Mouse (Mus musculus) left cerebral cortex, postnatal 36 days (tissue): ENCODE measurements around the gene Mrpl30. TPM values are rescaled to one million over a fixed set of nuclear protein-coding genes. Genes with fewer than 3 reads are reported as not detected.

Experiments
- DNase-seq, 2 experiments: peaks; one replicate each; pipeline ENCODE4 v3.0.0; 2021 to 2022; ENCODE audit warnings: low spot score in 2 of 2, mixed read lengths in 1 of 2
- intact Hi-C: fragments of 180-260 bp; cut with DNase I; formaldehyde crosslinking; loops from one replicate; pipeline ENCODE4 v1.15.1; 2025
- total RNA-seq, 2 experiments: library from RNA; stranded (reverse); gene quantifications; 2 replicates each; pipeline ENCODE4 v1.2.3; 2021

The Mrpl30 gene
- total RNA-seq, 2 experiments from 2014 or later: 125 to 137 TPM

DNA sequence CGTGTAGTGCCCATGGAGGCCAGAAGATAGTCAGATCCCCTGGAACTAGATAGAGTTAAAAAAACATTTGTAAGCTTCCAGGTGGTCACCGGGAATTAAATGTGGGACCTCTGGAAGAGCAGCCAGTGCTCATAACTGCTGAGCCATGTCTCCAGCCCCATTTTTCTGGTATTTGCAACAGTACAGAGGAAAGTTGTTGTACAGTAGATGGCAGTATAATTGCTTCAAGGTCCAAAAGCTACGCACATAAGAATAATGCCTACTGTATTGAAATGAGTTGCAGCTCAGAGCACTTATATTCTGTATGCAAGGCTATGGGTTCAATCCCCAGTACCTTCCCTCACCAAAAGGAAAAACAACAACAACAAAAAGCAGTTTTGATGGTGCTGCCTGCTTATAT lies 1.1 kb downstream of the Mrpl30 start:
- DNase-seq: no peak
- intact Hi-C loops: loop anchor here (2.0 kb wide), 2 partner anchors 27 to 105 kb away; partner anchors contain the start of gene Txndc9

DNA sequence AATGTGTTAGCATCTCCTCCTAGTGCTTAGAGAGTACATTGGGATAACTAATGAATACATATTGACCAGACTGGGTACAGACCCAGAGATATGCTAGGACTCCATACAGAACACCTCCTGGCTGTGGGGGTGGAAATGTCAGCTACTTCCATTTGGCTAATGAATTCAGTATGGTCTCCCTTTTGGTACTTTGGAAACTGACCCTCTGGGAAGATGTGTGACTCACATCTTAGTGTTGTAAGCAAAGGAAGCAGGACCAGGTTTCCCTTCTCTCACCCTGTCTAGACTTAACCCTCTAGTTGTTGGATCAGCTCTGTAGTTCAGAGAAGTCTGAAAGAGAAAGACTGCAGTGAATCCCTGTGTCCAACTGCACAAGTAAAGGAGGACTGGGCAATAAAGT lies 4.3 kb downstream of the Mrpl30 start:
- intact Hi-C loops: no loop called here

DNA sequence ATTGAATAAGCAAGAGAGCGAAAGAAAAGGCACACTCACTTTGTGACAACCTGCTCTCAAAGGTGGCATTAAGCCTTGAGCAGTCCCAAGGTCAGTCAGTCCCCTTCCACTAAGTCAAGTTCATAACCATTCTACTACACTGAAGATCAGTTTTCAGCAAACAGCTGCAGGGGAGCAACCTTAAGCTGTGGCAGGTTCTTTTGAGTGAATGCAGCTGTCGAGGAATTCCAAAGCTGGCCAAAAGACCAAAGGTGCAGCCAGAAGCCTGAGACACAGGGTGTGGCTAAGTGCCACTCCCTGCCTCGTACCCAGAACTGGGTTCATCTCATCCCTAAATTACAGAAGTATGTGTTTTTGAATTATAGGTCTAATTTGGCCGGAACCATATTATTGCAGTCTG lies 9.5 kb downstream of the Mrpl30 start:
- intact Hi-C loops: no loop called here
- DNase-seq: no peak

More for the DNA sequence above, 4.3 kb downstream of the Mrpl30 start:
- no peak for DNase-seq

DNA sequence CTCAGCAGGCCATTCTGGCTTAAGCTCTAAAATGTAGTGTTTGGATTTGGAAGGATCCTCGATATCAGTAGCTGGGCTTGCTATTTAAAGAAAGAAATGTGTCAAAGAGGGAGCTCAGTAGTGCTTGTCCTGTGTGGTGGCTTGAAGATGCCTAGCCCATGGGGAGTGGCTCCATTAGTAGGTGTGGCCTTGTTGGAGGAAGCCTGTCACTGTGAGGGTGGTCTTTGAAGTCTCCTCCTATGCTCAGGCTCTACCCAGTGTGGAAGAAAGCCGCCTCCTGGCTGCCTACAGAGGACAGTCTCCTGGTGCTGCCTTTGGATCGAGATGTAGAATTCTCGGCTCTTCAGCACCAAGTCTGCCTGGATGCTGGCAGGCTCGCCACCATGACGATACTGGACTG lies 10.0 kb downstream of the Mrpl30 start:
- intact Hi-C loops: no loop called here
- DNase-seq: no peak

DNA sequence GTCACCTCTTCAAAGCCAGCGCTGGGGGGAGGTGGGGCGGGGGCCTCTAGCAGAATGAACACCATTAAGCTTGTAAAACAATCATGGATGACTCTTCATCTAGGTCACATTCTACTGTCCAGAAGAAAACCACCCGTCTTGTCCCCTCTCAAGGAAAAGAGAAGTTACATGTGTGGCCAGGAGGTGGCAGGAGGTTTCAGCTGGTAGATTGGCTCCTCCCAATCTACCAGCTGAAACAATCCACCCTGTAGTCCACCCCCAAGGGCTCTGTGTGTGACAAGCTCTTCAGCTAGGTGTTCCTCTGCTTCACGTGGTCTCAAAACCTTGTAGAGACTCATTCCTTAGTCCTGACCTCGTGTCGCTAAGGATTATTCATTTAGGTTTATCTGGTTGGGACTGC lies 12.9 kb downstream of the Mrpl30 start:
- intact Hi-C loops: loop anchor here (2.0 kb wide), 1 partner anchor 84 kb away; no protein-coding TSS in a partner anchor
- DNase-seq: no peak

DNA sequence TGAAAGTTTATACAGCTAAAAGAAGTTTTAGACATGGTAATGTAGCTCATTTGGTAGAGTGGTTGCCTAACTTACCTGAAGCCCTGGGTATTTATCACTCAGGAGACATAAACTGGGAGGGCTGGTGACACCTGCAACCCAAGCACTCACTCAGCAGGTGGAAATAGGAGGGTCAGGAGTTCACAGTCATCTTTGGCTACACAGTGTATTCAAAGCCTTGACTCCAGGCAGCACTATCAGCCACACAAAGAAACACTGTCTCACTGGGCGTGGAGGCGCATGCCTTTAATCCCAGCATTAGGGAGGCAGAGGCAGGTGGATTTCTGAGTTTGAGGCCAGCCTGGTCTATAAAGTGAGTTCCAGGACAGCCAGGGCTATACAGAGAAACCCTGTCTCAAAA lies 22.5 kb downstream of the Mrpl30 start:
- DNase-seq: no peak
- intact Hi-C loops: no loop called here

DNA sequence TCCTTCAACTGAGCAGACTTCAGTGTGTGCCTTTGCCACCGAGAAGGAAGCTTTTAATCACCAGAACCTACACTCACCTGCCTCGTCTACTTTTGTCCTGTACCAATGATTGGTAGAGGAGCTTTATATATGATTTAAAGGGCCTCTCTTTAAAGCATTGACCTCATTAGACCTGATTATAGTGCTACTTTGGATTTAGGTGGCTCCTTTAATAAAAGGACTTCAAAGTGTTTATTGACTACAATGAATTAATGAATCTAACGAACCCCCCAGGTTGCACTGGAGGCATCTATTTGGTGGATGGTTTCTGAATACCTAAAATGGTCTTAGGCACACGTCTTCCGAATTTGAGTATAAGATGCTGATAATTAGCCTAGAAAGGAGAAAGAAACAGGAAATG lies 26.1 kb downstream of the Mrpl30 start, which contains the start of gene Lyg2:
Lyg2 (minus strand) TSS at position 101 of the 400 bp plus-strand sequence.
- no peak for DNase-seq
- intact Hi-C loops: loop anchor here (5.0 kb wide), 1 partner anchor 66 kb away; no protein-coding TSS in a partner anchor

DNA sequence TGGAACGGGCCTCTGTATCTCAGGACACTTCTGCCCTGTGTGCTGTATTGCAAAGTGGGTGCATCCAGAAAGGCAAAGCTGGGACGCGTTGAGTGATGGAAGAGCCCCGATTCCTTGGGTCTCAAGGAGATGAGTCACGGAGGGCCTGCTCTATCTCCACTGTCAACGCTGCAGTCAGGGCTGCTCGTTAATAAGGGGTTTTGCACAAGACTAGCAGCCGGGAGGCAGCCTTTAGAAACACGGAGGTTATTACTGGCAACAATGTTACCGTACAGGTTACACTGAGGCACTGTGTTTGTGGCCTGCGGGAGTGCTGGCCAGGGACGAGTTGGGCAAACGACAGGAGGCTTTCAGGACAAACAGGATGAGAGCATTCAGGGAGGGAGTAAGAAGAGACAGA lies 27.4 kb downstream of the Mrpl30 start:
- intact Hi-C loops: loop anchor here (5.0 kb wide), 1 partner anchor 65 kb away; no protein-coding TSS in a partner anchor

DNA sequence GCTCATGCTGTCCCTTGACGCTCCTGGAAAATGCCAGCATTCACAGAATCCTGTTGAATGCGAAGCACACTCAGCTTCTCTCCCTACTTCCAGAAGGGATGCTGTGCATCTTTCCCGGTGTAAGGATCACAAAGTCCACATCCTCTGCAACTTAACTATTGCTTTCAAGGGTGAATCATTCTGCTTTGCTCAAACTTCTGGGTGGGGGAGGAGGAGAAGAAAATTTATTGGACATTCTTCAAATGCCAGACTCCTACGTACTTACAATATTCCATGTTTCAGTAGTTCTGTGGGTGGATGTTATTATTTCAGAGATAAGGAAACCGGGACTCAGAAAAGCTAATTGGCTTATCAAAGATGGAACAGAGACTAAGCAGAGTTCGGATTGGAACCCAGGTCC lies 27.8 kb downstream of the Mrpl30 start:
- intact Hi-C loops: loop anchor here (5.0 kb wide), 1 partner anchor 64 kb away; no protein-coding TSS in a partner anchor
- DNase-seq: no peak

More for the DNA sequence above, 27.4 kb downstream of the Mrpl30 start:
- DNase-seq: no peak

DNA sequence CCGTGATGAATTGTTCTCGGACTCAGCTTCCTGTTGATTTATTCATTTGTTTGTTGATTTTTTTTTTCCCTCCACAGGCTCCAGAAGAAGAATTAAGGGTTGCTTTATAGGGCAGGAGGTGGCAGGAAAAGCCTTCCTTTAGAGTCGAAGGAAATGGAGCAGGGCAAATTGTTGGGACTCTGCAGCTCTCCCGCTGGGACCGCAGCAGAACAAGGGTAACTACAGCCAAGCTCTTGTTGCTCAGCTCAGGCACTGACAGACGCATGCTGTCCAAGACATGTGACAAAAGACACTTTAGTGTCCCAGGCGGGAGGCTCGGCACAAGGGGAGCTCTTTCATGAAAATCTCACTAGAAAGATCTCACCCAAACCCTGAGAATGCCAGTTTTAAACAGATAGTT lies 32.3 kb downstream of the Mrpl30 start:
- intact Hi-C loops: no loop called here
- DNase-seq: no peak

DNA sequence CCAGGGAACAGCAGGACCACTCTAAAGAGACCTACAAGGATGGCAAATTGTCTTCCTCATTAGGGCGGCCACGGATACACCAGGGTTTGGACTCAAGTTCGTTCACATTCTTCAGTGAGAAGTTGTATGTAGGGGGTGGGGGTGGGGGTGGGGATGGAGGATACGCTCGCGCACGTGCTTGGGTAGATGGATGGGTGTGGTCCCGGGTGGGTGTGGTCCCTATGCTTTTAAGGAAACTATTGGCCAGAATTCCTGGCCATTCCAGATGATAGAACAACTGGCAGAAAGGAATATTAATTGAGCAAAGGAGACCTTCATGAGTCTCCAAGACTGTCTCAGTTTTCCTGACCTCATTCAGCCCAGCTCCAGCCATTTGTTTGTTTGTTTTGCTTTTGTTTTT lies 35.7 kb downstream of the Mrpl30 start:
- intact Hi-C loops: no loop called here
- no peak for DNase-seq

DNA sequence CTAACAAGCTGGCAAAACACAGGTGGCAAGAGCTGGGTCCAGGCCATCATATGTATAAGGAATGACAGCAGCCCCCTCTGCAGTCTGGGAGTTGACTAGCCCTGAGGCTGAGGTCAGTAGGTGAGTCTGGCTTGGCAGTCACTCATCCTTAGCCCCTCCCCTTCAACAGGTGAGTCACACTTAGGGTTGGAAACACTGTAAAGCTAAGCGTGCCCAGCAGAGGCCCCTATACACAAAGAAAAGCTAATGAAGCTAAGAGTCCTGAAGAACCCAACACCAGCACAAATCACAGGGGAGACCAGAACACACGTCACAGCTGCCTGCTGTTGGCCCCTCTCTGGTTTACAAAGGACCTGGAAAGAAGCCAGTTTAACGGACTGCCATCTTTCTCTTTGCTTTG lies 41.5 kb downstream of the Mrpl30 start:
- intact Hi-C loops: no loop called here
- no peak for DNase-seq

Other genes starting within 250 kb of the Mrpl30 start
- 100 to 1,000 TPM; 268 to 288 TPM for gene 2010300C02Rik, start 170.4 kb upstream of the Mrpl30 start, total RNA-seq
- gene Tsga10, start 24.0 kb upstream of the Mrpl30 start, total RNA-seq: 10 to 100 TPM; 16.2 to 25.2 TPM
- gene Lipt1, start 18.7 kb upstream of the Mrpl30 start, total RNA-seq: 1 to 10 TPM; 8.0 to 9.9 TPM
- gene Mitd1, start 66 bp upstream of the Mrpl30 start, total RNA-seq: 10 to 100 TPM in 1 of 2 experiments, 1 to 10 TPM in 1; 9.1 to 10.5 TPM
- gene Lyg2, start 26.0 kb downstream of the Mrpl30 start, total RNA-seq: not detected
- gene Lyg1, start 67.3 kb downstream of the Mrpl30 start, total RNA-seq: not detected
- gene Txndc9, start 107.4 kb downstream of the Mrpl30 start, total RNA-seq: 10 to 100 TPM; 61.1 to 61.4 TPM
- 10 to 100 TPM; 33.0 to 40.3 TPM for gene Eif5b, start 107.5 kb downstream of the Mrpl30 start, total RNA-seq
- gene Rev1, start 239.3 kb downstream of the Mrpl30 start, total RNA-seq: 10 to 100 TPM; 33.6 to 42.2 TPM